Mouse (Mus musculus) cerebellum, adult (tissue): ENCODE data around the gene Map6d1.

Experiments used
- ATAC-seq: cut with Nextera tagmentation; 2 replicates; pipeline ENCODE4 v1.9.2; 2017; ENCODE audit warnings: mild to moderate bottlenecking, moderate library complexity, mixed read lengths; ENCODE audit not compliant: insufficient number of reproducible peaks, low FRiP score, low TSS enrichment

Map6d1 gene

DNA sequence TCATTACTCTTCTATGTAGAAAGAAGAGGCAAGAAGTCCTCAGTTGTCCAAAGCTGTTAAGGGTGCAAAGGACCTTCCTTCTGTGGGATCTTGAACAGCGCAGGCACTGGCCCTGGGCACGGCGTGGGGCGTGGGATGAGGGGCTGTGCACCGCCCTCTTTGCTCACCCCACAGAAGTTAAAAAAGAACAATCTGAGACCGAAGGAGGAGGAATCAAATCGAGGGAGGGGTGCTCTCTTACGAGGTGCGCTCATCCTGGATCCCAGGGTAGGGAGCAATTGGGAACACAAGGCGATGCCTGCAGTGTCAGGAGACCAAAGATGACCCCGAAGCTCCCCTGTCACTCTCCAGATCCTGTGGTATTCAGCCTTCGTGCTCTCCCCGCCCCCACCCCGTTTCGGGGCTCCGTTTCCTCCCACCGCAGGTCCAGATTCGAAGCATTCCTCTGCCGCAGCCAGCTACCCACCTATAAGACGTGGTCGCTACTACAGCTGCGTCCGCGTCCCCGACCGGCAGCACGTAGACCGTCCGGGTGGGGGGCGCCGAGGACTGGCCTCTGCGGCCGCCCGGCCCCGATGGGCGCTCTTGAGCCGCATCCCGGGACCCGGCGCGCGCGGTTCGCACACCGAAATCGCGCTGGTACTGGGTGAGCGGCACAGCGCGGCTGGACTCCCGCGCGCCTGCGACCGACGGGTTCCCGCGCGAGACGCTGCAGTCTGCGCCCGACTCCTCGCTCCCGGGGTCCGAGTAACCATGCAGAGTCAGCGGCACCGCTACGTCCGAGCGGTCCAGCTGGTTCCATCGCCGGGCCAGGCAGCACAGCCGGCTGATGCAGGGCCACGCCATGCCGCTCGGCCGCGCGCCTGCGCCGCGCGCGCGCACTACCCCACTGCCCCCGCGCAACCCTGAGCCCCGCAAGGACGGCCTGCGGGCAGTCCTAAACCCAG, at the start of gene Map6d1:
TSS of gene Map6d1 (minus strand) at position 891 of the 947 bp plus-strand sequence.
- peak; percentile 79 for ATAC-seq

DNA sequence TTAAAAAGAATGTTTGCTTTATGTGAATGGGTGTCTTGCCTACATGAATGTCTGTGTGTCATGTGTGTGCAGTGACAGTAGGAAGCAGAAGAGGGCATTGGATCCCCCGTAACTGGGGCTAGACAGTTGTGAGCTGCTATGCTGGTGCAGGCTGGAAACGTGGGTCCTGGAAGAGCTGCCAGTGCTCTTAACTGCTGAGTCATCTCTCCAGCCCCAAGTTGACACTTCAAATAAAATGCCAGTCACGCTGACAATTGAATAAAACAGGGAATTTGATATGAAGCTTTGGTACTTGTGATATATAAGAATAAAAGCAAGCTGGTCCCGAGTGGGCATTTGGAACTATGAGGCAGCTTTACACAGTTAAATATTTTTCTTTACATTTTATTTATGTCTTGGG, 39.1 kb upstream of the Map6d1 start:
- ATAC-seq: no peak

DNA sequence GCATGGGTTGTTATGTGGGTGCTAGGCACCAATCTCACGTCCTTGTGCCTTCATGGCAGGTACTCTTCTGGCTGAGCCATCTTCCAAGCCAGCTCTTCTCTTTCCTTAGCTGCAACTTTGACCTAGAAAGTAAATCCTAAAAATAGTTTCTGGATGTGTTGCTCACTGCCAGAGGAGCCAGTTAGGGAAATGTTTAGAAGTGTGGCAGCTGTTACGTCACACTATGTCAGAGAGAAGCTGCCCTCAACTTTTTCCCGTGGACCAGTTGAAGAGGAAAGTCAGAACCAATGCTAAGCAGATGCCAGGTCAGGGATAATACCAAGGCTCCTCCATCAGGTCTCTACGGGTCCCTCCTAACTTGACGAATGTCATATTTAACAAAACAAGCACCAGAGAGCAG, 38.2 kb upstream of the Map6d1 start:
- ATAC-seq: no peak

DNA sequence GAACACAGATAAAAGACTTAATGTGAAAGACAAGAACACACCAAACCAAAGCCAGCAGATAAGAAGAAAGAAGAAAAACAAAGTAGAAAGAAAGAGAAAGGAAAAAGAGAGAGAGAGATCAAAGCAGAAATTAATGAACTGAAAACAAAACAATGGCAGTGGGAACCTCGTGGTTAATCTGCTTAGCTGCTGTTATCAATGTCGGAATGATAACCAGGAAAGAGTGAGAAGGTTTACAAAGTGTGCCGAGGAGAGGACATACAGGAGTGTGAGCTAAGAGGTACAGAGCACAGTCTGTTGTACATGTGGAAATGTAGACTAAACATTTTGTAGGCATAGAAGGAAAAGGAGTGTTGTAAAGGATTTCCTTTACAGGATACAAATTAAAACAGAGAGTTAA, 31.8 kb upstream of the Map6d1 start:
- no peak for ATAC-seq

GRCm38 (mm10) chr16:20271339-20271738, 30.2 kb upstream of the Map6d1 start:
- ATAC-seq: no peak

GRCm38 (mm10) chr16:20265089-20265488, 23.9 kb upstream of the Map6d1 start:
- no peak for ATAC-seq

DNA sequence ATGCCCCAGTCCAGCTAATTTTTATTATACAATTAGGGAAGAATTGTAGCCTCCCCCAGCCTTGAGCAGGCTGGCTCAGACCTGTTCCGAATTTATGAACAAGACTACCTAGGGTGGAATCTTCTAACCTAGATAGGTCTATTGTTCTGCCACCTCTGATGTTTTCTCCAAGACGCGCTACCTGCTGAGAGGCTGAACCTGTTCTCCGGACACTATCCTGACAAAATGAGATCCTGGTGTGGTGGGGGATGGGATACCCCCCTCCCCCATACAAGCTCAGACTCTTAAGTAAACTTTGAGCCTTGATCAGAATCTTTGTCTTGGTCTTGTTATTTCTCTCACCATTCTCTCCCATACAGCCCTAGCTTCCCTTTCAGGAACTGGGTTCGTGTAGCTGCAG, 16.8 kb upstream of the Map6d1 start:
- no peak for ATAC-seq

GRCm38 (mm10) chr16:20248442-20249174, 7.5 kb upstream of the Map6d1 start:
- no peak for ATAC-seq

GRCm38 (mm10) chr16:20247103-20247502, 5.9 kb upstream of the Map6d1 start:
- no peak for ATAC-seq

DNA sequence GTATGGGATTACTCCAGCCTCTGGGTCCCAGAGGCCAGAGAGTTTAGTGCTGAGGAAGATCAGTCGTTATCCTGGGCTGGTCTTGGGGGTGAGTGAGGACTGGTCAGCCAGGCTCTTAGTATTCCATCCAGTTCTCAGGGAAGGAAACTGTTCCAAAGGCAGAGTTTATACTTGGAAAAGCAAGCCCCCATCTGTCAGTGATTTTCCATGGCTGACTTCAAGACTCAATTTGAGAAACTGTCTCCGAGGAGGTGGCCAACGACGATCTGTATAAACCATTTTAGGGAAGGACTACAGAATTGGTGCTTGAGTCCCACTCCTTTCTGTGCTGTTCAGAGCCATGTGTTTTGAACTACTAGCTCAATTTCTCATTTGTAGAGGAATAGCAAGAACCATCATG, 2.5 kb downstream of the Map6d1 start:
- no peak for ATAC-seq

DNA sequence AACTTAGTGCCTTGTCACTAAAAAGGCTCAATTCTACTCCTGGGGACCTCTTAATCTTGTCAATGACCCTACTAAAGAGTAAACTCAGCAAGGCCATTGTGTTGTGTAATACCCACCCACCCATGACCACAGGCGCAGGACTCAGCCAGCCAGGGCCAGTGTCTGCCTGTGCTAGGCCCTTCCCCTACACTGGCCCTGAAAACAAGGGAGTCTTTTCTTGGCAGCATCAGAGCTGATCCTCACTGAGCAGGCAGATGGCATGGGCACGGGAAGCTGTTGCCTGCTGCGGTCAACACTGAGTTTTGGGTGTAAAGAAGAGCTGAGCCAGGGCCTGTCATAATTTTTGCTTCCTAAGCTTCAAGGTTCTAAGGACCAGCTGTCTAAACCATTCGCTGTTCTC, 3.7 kb downstream of the Map6d1 start:
- ATAC-seq: peak; percentile 60

DNA sequence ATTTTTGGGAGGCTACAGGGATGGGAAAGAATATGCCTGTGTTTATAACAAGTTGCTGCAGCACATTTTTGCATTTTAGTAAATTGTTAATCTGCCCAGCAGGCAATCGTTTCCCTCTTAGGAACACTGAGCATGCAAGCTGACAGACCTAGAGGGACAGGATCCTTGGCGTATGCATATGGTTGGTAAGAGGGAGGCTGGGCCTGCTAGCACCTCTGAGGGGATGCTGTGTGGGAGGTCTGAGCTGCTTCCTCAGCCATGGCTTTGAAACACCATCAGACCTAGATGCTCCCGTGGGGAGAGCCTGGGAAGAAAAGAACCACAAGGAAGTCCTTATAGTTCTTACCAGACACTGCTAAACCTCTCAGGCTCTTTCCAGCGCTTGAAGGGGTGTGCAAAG, 6.8 kb downstream of the Map6d1 start:
- ATAC-seq: no peak

DNA sequence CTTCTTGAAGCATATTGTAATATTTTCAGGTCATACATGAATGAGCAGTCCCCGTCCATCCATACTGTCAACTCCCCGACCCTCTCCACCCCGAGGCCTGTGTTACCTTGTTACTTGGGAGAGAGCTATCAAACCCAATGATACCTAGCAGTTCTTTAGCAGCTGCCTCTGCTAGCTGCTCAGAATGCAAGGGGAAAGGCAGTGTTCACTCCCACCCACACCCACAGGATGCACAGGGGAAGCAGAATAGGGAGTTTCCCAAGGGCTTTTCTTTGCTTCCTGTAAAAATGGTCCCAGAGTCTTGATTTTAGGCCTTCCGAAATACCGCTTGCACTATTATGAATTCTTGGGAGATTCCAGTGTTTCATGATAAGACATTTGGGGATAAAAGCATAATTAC, 13.0 kb downstream of the Map6d1 start:
- ATAC-seq: no peak

DNA sequence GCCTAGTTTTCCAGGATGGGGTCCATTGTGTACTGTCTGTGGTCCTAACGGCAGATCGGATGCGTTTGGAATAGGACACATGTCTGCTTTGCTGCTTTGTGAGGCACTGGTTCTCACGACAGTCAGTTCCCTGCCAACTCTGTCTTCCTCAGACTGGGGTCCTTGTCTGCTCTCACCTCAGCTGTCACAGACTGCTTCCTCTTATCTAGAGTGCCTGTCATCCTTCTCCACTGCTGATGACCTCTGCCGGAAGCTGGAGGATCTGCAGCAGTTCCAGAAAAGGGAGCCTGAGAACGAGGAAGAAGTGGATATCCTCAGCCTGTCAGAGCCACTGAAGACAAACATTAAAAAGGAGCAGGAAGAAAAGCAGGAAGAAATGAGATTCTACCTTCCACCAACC, 13.7 kb downstream of the Map6d1 start:
- no peak for ATAC-seq

DNA sequence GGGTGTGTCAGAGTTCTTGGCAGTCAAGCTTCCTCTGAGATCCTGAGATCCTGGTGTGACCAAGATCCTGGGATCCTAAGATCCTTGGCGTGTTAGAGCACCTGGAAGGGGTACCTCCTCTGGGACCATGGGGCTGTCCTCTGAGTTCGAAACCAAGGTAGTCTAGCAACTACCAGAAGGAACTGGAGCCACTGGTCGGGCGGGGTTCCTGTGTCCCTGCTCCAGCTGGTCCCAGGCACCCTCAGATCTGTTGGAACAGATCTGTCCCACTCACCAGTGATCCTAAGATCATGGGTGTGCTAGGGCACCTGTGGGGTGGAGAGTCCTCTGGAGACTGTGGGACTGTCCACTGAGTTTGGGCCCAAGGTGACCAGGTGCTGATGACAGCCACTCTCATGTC, 14.5 kb downstream of the Map6d1 start:
- ATAC-seq: no peak

DNA sequence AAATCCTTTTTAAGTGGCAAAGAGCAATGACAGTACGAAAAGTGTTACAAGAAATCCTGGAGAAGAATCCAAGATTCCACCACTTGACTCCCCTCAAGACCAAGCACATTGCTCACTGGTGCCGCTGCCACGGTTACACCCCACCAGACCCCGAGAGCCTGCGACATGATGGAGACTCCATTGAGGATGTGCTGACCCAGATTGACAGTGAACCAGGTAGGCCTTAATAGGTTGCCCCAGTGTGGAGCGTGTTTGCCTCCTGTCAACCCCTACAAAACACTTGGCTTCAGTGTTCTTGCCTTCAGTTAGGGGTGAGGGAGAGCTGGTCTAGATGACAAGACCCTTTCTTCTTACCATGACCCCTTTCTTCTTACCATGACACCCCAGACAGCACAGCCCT, 18.4 kb downstream of the Map6d1 start:
- no peak for ATAC-seq

DNA sequence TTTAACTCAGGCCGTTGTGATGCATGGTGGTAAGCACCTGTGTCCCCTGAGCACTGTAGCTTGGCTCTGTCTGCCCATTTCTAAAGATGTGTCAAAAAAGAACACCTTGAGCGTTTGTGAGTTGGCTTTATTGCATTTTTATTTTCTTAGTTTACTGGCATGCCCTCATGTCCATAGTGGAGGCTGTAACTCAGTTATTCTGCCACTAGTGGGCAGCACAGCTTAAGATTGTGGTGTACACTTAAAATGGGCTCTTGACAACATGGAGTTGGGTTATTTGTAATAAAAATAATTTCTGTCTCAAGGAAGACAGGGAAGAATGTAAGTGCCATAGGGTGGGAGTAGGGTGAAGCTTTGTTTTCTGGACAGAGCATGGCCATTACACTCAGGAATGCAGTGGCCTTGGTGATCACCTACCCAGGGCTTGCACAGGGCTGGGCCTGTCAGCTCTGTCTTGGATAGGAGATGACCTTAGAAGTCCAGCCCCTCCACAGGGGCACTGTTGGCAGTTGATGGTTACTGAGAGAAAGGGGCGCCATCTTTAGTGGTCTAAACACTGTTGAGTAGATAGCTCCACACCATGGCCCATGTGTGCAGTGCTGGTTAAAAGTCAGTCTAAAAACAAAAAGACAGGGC, 27.4 kb downstream of the Map6d1 start:
- peak; percentile 40; the same call in 1 of the 2 replicates for ATAC-seq

DNA sequence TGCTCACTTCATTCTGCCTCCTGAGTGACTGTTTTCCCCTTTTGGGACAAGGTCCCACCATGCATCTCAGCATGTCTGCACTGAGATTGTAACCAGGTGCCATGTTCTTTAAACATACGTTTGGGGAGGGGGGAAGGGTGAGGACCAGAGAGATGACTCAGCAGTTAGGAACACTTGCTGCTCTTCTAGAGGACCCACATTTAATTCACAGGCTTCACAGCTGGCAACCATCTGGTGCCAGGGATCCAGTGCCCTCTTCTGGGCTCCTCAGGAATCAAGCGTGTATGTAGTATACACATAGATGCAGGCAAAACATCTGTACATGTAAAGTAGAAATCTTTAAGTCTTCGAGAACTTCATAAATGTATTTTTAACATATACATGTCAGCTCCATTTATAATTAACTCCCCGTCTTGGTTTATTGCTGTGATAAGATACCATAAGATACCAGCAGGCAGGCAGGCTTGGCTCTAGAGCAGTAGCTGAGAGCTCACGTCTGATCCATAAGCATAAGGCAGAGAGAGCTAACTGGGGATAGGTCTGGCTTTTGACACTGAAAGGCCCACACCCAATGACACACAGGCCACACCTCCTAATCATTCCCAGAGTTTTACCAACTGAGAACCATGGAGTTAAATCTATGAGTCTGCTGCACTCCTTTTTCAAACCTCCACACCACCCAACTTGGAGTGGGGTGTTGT, 41.5 kb downstream of the Map6d1 start:
- no peak for ATAC-seq

- ATAC-seq: no peak
Measured at GRCm38 (mm10) chr16:20196962-20197361, 44.2 kb downstream of the Map6d1 start.

DNA sequence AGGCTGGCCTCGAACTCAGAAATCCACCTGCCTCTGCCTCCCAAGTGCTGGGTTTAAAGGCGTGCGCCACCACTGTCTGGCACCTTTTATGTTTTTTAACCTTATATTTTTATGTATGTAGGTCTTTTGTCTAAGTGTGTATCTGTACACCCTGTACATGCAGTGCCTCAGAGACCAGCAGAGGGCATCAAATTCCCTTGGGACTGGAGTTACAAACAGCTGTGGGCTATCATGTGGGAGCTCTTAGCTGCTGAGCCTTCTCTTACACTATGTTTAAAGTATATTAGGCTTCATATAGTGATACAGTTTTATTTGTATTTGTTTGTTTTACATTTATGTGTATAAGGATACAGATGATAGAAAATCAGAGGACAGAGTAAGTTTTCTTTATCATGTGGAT, 45.6 kb downstream of the Map6d1 start:
- ATAC-seq: no peak
